Mouse (Mus musculus): ENCODE results near the gene Tdp1. TPM values are rescaled to one million over a fixed set of nuclear protein-coding genes. Genes with fewer than 3 reads are reported as not detected.
A peak's percentile ranks its signal among the peaks of the same experiment; 100 is the strongest.
"Not testable (repeated sequence)": the region's sequence is repeated elsewhere in the genome, so short reads cannot be mapped to it uniquely, and the experiment has no call there.

Gene Tdp1
- total and polyA plus RNA-seq, 3 experiments = 5.1 to 16.7 (median 13.1) TPM

DNA sequence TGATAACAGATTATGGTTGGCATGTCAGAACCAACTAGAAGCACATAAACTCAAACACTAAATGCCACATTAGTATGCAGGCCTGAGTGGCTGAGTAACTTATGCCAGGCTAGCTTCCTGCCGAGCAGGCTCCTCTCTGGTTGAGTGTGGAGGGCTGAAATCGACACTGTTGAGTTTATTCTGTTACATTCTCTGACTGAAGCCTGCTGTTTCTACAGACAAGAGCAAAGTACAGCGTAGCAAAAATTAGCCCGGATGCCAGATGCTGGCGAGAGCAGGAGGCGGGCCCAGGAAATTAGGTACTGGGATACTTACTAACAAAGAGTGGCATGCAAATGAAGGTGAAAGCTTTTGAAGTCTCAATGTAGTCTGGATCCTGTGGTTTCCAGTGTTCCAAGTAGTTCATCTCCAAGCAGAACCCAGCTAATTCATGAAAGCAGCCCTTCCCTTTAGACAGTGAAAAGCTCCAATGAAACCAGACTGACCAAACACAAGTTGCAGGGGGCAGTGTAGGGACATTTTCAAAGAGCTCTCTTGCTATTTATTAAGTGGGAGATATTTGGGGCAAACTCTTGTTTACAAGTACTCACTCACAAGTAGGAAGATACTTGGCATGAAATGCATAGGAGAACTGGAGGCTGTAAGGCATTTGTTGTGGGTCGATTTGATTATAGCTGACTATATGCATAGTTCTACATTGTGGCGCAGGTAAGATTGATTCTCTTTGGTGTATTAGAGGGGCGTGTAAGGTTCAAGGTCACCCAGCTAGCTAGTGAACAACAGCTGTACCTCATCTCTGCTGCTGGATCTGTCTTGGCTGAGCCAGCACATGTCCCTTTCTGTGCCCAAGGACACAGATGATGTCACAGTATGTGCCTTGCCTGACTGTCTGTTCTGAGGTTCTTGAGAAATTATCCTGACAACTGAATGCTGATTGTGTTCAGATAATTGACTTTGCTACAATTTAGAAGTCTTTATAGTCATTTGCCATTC is 74.0 kb downstream of the Tdp1 start:
- peak; percentile 58 for DNase-seq

DNA sequence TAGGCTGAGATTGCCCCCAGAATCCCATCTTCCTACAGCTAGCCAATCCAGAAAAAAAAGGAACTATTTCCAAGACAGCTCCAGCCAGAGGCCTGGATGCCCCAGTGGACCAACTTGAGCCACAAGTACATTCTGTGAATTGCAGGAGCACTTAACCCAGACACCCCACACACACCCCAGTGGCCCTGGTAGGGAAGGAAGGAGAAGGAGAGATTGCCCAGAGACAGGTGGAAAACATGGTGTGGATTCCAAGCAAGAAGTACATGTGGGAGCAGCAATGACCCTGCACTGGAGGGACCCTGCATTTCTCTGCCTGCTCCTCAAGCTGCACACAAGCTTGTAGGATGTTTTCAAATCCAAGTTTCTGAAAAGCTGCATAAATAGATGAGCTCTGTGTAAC is 75.0 kb downstream of the Tdp1 start:
- DNase-seq = no peak

DNA sequence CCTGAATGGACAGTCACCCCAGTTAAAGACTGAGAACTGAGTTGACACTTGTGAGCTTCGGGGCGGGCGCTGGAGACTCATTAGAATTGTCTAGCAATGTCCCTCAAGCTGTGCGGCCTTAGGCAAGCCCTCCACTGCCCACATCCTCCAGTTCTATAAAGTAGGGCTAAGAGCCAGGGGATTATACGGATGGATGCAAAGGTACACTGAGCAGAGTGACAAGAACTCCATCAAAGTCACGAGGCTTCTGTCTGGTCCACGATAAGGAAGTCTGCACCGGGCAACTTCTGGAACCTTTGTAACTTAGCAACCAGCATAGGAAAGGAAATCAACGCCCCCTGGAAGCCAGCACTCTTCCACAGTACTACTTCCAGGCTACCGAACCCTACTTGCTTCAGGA is 75.6 kb downstream of the Tdp1 start:
- no peak for DNase-seq

DNA sequence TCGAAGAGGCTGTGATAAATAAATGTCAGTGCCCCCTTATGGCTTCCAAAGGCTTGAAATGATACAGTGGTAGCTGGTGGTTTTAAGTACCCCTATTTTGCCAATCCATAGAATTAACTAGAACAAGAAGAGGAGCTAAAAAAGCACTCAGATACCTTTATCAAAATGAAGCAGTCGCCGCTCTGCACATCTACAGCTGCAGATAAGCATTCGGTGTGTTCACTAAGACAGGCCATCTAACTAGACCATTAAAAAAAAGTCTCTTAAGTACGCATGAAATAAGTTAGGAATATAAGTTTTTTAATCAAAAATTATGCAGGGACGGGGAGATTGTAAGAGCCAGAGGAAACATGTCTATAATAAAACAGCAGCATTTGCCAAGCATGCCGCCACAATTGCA is 76.4 kb downstream of the Tdp1 start:
- no peak for DNase-seq

DNA sequence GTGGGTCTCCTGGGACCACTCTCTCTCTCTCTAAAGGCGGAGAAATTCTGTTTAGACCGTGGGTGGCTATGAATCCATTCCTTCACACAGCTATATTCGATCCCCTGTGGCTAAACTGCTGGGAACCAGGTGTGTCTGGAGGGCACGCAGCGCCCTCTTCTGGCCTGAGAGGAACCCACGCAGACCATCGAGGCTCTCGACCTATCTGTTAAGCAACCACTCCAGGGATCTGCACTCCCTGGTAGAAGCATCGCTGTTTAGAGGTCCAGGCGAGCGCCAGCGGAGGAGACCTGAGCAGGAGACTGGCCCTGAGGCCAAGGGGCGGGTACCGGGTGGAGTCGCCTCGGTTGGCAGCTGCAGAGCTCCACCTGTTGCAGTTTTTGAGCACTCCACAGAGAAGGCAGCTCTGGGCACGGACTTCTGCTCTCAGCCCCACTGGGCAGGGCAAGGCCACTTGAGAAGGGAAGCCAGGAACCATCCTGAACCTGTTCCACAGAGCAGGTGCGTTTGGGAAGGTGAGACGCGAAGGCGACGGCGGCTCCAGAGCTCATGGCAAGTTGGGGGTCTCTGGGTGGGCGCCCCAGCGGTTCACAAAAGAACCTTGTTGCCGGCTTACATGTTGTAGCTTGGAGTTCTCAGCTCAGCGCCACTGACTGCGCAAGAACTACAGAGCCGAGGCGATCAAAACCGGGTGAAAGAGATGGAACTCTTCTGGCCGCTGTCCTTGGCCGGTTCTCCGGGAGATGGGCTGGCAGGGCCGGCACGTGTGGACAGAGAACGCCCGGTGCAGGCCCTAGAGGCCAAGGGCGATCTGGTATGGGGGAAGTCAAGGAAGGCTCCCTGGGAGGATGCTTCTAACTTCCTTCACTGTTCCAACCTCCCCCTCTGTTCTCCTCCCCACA is 80.2 kb downstream of the Tdp1 start, which contains the start of gene Kcnk13:
TSS of gene Kcnk13 (plus strand) at position 199 of the 902 bp plus-strand sequence.
- DNase-seq = peak; percentile 83

DNA sequence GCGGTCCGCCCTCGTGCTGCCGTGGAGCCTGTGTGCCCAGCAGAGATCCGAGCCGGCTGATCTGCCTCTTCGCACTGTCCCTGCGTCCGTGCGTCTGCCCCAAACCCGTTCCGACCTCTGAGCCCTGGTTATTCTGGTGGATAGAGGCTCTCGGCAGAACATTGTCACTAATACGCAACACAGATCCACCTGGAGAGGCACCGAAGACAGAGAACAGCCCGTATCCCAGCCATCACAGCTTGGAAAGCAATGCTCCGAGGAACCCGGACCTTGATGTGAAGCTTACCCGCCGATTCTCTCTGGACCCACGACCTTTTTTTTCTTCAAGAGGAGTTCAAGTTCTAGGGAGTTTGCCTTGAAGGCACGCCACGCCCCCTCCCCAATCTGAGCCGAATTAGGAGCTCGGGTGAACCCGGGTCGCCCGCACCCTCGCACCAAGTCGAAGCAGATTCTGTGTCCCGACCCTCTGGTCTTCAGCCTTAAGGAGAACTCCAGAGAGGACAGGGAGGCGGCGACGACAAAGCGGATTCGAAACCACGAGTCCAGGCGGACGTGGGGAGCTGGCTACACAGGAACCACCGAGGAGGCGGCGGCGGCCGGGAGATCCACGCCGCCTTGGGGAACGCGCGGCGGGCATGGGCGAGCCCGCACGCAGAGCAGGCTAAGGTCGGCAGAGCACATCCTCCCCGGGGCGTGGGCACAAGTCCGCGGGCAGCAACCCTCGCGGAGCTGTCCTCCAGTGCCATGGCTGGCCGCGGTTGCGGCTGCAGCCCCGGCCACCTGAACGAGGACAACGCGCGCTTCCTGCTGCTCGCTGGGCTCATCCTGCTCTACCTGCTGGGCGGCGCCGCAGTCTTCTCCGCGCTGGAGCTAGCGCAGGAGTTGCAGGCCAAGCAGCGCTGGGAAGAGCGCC is 81.1 kb downstream of the Tdp1 start:
- DNase-seq = peak; percentile 49

DNA sequence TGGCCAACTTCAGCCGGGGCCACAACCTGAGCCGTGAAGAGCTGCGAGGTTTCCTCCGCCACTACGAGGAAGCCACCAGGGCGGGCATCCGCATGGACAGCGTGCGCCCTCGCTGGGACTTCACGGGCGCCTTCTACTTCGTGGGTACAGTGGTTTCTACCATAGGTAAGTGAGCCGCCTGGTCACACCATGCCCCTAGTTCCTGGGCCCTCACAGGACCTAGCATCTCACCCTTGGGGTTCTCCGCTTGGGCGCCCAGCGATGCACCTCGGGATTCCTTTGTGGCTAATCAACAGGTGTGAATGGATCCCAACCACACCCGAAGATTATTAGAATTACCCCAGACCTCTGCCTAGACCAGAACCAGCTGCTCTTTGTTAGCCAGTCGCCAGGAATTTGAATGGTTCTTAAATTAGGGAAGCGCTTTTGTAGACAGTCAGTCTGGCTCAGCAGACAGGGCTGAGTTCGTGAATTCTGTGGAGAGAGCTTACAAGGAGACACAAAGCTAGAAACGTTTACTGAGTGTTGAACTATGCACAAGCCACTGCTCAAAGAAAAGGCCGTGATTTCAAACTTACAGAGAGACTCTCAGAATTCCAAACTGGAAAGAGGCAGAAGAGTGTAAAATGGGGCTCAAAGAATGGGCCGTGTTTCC is 81.9 kb downstream of the Tdp1 start:
- no peak for DNase-seq

DNA sequence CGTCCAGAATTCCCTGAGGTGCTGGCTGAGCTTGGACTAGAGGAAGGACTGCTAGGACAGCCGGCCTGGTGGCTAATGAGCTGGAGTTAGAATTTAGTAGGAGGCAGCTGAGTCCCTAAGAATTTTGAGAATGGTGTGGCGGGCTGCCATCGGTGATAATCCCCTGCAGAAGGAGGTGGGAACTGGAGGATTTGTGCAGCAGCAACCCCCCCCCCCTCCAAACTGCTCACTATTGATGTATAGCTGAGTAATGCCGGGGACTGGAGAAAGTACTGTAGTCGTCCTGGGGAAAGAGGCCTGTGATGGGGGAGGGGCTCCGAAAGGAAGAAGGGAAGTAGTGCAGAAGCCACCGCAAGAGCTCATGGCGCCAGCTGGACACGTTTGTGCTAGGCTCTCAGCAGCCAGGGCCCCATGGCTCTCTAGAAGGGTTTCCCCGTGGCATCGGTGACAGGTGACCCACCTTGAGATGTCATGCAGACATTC is 82.6 kb downstream of the Tdp1 start:
- DNase-seq = no peak

DNA sequence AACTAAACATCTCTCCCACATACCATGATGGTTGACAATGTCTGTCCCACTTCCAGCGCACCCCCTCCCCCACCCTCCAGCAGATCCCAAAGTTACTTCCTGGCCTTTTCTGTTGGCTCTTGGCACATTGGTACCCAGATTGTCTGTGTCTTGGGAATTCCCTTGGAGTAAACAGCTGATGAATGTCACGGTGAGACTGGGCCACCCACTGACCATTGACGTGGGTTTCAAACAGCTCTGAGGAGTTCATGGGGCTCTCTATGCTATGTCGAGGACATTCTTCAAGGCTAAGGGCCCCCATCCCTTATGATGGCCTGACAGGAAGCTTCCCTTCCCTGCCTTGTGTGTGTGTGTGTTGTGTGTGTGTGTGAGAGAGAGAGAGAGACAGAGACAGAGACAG is 85.6 kb downstream of the Tdp1 start:
- DNase-seq = no peak

DNA sequence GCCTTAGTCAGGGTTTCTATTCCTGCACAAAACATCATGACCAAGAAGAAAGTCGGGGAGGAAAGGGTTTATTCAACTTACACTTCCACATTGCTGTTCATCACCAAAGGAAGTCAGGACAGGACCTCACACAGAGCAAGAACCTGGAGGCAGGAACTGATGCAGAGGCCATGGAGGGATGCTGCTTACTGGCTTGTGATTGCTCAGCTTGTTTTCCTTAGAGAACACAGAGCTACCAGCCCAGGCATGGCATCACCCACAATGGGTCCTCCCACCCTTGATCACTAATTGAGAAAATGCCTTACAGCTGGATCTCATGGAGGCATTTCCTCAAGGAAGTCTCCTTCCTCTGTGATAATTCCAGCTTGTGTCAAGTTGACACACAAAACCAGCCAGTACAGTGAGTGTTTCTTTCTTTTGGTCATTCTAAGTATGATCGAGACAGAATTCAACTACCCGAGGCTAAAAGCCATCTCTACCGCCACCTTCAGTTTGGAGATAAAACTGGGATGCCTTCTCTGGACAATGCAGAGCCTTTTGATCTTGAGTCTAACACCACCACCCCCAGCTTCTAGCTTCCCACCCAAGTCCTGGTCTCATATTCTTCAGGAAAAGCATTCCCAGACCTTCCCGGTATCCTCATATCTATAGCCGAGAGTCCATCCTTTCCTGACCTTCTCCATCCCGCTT is 87.0 kb downstream of the Tdp1 start:
- not testable (repeated sequence) for DNase-seq

DNA sequence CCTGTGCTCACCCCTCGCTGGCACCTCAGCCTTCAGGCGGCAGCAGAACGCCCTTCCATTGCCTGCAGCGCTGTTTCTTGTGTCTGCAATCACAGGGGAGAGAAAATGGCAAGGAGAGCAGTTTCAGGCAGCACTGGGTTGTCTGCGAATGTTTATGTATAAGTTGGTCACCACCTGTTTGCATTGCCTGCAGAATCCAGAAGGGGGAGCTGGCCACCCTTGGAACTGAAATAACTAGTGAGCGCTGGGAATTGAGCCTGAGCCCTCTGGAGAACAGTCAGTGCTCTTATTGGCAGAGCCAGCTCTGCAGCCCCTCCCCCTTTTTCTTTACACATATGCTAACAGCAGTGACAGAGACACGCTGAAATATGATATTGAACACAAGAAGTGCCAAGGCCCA is 88.5 kb downstream of the Tdp1 start:
- no peak for DNase-seq

DNA sequence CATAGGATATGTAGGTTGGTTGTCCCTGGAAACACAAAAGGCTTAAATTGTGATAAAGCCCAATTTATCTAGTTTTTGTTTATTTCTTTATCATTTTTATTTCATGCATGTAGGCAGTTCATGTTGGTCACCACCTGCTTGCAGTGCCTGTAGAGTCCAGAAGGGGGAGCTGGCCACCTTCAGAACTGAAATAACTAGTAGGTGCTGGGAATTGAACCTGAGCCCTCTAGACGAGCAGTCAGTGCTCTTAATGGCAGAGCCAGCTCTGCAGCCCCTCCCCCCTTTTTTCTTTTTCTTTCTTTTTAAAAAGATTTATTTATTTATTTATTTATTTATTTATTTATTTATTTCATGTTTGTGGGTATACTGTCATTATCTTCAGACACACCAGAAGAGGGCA is 89.3 kb downstream of the Tdp1 start:
- no peak for DNase-seq

DNA sequence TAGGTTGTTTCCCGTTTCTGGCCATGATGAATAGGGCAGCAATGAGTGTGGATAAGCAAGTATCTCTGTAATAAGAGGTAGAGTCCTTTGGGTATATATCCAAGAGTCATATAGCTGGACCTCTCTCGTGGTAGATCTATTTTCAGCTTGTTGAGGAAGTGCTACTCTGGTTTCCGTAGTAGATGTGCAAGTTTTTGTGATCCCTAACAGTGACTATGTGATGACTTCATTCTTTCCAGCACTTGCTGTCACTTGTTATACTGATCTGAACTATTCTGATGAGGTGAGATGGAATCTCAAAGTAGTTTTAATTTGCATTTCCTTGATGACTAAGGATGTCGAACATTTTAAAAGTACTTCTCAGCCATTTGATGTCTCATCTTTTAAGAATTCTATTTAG is 95.2 kb downstream of the Tdp1 start:
- no peak for DNase-seq

DNA sequence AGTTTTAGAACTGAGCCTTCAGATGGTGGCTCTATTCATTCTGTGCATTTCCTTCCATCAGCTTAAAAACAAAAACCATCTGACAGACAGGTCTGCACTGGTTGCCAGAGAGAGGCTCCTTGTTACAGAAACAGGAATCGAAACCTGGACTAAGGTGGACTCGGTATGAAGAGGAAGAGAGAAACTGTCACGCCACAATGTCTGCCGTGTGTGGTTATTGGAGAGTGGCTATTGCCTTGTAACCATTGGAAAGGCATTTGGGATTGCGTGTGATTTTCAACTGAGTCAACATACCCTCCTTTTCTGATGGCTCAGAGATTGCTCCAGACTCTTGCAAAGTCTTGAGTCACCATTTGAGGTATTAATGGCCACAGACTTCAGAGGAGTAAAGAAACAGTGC is 102.5 kb downstream of the Tdp1 start:
- no peak for DNase-seq

DNA sequence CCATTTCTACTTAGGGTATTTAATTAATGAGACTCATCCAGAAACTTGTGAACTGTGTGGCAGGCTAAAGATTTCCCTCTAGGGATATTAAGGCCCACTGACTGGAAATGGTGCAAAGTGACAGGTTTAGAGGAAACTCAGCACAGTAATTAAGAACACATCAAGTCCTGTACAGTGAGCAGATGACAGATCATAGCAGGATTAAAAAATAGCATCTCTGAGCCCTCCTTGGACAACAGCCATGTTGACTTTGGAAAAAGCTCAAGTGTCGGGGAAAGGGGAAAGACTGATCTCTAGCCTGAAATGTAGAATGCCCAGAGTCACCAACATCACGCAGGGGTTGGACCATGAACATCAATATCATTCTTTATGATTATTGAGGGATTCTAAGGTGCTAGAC is 103.8 kb downstream of the Tdp1 start:
- peak; percentile 28 for DNase-seq

DNA sequence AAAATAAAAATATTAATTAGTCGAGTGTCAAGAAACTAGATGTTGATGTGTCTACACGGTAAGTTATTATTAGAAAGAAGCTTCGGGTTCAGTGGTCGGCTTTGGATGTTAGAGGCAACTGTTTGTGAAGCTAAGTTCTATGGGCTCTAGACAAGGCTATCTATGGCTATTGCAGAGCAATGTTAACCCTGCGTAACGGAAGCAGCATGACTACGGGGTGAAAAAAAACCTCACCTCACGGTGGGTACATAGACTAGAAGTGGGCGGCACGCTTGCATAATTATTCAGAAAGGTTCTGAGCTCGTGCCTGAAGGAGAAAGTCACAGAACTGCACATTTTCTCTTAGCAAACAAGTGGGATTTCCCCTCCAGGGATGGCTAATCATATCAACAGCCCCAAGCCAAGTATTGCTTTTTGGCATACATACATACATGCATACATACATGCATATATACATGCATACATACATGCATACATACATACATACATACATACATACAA is 108.1 kb downstream of the Tdp1 start:
- no peak for DNase-seq

DNA sequence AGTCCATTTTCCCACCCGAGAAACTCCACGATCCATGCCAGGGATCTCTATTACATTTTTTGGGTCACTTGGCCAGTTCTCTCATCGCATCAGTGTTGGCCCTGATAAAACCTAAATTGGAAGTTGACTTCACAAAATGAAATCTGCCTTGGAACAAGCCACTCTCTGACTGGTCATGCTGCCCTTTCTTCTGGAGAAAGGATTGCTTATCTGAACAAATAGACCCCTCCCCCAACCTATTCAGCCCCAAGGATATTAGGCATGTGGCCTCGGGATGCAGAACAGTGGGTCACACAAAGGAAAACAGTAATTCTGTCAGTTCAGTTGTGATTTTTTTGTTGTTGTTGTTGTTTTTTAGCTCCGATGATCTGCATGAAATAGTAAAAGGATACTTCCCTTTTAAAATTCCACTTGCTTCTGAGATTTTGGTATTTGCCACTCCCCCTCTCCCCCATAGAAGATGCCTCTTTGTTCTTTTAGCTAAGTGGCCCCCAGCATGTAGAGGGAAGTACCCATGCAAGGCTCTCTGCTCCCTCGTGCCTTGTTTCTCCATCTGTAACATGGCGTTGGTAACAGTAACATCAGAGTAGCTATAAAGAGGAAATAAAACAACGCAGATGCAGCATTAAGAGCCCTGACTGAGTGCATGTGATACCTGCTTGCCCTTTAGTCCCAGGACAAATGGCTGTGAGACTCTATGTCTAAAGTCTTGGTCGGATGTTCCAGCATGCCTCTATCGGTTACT is 109.0 kb downstream of the Tdp1 start:
- DNase-seq = no peak

DNA sequence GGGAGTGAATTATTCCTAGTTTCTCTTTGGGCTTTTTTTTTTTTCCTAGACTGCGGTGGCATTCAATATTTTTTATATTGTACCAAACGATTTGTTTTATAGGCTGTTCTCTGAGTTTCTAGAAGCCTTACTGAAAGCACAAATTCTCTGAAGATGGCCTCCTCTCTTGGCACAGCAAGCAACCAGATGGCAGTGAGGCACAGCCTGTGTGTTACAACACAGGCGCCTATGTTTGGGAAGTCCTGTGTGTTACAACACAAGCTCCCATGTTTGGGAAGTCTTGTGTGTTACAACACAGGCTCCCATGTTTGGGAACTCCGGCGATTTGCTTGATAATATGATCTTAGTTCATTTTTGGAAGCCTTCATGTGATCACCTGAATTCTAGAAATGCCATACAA is 111.6 kb downstream of the Tdp1 start:
- no peak for DNase-seq

DNA sequence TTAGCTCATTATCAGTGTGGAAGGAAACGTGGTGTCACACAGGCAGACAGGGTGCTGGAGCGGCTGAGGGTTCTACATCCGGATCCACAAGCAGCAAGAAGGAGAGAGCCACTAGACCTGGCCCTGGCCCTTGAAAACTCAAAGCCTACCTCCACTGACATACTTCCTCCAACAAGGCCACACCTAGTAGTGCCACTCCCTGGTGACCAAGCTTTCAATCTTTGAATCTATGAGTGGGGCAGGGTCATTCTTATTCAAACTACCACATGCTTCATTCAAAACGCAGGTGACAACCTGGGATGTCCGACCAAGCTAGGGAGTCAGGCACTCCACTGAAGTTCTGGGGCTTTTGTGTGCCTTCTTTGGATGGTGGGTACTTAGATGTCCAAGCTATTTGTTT is 115.4 kb downstream of the Tdp1 start:
- no peak for DNase-seq

All from adrenal gland, adult 2 months (tissue).